Mouse (Mus musculus) cerebellum, adult 11-12 months (tissue): ENCODE measurements around the gene Fbln5.

Experiments
- DNase-seq: peaks from one replicate; pipeline ENCODE4 v3.0.0; 2022

The Fbln5 gene

DNA sequence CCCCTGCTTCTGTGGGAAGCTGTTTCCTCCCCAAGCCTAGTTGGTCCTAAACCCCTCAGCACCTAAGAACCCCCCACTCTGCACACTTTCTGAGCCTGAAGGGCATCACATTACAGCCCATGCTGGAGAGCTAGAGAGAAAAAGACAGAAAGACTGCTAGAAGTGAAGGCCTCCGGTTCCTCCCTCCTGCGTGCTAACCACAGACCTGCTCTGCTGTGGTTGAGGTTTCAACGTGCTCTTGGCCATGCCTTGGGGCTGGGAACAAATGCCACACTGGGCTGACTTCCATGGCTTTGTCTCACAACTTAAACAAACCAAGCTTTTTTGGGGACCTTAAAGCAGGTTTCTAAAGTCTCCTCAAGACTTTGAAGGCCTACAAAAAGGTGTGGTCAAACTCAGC lies 16.4 kb downstream of the Fbln5 start:
- DNase-seq = no peak

DNA sequence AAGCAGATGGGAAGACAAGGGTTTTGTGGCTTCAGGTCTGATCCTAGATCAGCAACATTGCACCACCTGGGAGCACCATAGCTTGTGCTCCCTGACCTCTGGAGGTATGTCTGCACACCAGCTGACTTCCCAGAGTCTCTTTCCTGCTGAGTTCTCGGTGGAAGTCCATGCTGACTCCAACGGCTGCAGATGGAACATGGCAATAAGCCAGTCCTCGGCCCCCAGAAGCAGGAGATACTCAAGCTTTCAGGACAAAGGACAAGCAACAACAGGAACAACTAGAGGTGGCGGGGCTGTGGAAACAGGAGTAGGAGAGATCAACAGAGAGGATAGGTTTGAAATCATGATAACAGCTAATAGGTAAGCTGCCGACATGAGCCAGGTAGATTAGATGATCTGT lies 17.1 kb downstream of the Fbln5 start:
- DNase-seq = no peak

DNA sequence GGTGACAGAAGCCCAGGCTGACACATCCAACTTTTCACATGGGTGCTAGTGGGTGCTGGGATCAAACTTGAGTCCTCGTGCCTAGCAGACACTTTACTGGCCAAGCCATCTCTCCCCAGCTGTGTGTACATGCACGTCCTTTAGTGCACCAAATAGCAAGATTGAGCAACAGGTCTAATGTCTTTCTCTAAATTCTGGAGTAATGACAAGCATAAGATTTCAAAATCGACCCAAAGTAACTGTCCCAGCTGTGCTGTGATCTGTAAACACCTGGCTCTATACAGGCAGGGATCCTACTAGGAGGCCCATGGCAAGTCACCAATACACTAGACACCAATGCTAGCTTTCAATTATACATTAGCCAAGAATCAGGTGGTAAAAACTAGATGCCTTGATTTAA lies 17.8 kb downstream of the Fbln5 start:
- no peak for DNase-seq

DNA sequence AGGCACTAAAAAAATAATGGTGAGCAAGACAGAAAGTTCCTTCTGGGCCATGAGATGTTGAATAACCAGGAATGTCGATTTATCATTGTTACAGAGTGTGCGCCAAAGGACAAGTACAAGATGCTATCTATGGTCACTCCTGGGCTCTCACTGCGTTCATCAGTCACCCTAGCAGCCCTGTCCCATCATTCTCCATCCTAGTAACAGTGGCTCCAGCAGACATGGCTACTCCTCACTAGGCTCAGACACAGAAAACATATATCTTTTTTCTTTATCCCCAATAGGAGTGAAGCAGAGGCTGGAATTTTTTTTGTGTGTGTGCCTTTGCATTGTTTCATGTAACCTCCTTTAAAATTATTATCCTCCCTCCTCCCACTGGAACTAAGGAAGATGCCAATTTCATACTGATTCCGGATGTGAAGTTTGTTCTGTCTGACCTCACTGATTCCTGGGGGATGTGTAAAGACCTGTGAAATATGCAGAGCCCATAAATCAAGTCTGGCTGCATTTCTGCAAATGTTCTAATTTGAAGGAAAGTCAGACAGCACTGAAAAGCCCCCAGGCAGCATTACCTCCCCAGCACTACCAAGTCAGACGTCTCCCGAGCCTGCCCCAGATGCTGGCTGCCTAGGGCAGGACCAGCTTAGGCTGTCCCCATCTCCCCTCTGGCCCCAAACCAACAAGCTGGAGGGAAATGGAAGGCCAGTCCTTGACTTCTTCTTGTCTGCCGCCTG lies 20.5 kb downstream of the Fbln5 start:
- no peak for DNase-seq

DNA sequence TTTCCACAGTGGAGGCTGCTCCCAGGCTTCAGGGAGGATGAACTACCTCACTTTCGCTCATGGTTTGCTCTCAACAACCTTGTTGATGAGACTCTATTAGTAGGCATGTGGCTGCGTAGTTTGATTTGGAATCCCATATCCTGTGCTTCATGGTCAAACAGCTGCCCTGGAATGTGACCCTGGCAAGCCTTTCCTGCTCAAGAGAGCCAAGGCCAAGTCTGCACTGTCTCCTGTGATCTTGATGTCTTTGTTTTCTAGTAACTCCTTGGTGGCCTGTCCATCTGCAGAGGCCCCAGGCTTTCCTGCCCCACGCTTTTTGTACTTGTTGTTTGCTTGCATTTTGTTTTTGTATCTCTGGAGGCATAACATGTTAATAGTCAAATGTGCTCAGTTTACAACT lies 24.4 kb downstream of the Fbln5 start:
- DNase-seq = no peak

DNA sequence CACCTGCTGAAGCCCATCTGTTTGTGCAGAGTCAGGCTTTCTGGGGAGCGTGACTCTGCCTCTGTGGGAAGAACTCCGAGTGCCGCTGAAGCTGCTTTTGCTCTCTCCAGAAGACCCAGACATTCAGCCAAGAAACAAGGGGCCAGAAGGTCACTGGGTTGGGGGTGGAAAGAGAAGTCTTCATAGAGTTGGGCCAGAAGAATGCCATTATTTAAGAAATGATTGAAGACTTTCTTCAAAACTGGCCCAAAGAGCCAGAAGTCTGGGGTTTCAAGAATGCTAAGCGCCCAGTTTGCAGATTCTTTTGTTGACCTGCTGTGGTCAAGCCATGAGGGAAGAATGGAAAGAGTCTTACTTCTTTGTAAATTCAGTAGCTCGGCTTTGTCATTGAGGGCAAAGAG lies 25.6 kb downstream of the Fbln5 start:
- DNase-seq = no peak

DNA sequence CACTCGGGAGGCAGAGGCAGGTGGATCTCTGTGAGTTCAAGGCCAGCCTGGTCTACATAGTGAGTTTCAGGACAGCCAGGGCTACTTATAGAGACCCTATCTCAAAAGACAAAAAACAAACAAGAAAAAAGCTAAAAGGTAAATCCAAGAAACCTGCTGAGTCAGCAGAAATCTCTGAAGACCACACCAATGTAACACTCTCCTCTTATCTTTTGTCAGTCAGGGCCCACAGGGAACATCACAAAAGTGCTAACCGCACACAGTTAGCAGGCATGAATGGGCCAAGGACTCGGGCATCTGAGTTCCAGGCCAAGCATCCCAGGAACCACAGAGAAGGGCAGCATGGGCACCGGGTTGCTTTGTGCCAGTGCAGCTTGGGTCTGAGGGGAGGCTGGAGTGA lies 26.2 kb downstream of the Fbln5 start:
- no peak for DNase-seq

DNA sequence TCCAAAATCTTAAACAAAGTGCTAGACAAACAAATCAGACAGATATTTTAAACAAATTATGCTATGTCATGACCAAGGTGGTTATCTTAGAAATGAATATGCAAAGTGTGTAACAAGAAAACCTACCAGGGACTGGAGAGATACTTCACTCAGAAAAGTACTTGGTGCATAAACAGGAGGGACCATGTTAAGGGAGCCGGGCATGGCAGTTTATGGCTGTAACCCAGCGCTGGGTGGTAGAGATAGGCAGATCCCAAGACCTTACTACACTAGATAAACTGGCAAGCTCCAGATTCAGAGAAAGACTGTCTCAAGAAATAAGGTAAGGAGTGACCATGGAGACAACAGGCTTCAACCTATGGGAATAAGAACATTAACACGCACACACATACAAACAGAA lies 29.1 kb downstream of the Fbln5 start:
- no peak for DNase-seq

DNA sequence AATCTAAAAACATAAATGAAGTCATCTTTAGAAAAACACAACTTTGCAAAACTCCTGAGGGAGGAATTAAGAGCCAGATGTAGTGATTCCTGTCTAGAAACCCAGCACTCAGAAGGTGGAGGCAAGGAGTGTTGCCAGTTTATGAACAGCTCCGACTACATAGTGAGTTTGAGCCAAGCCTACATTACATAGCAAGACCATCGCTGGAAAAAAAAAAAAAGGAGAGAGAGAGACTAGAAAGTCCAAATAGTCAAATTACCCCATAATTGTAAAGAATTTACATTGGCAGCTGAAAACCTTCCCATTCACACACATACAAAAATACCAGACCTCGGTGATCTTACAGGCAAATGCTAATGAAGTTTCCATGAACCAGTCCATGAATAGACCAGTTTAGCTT lies 29.6 kb downstream of the Fbln5 start:
- DNase-seq = no peak

DNA sequence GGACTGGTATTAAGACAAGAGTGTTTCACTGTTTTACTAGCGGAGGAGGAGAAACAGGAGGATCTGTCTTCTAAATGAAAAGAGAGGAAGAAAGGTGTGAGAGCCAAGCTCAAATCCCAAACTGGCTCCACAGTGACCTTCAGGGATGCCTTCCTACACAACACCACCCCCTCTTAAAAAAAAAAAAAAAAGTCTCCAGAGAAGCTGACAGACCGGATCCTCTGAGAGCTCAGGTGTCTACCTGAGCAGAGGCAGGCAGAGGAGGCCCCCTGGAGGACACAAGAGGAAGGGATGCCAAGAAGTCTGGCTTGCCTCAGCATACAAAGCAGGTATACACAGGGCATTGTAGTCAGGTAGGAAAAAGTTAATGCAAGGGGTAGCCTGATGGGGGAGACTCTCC lies 36.1 kb downstream of the Fbln5 start:
- no peak for DNase-seq

DNA sequence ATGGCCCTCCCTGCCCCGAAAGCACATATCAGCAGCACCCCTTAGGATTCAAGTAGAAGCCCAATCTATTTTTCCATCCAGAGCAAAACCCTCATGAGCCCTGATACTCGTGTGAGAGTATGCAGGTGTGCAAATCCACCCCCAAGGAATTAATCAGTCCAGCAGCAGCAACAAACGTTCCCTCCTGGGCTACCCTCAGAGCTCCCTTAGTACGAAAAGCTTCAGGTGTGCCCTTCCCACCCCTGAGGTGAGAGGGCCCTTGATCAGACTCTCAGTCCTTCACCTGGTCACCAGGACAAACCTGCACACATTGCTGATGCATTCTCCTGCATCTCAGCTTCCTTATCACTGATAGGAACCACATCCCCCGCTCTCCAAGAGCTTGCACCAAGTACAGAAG lies 37.9 kb downstream of the Fbln5 start:
- no peak for DNase-seq

DNA sequence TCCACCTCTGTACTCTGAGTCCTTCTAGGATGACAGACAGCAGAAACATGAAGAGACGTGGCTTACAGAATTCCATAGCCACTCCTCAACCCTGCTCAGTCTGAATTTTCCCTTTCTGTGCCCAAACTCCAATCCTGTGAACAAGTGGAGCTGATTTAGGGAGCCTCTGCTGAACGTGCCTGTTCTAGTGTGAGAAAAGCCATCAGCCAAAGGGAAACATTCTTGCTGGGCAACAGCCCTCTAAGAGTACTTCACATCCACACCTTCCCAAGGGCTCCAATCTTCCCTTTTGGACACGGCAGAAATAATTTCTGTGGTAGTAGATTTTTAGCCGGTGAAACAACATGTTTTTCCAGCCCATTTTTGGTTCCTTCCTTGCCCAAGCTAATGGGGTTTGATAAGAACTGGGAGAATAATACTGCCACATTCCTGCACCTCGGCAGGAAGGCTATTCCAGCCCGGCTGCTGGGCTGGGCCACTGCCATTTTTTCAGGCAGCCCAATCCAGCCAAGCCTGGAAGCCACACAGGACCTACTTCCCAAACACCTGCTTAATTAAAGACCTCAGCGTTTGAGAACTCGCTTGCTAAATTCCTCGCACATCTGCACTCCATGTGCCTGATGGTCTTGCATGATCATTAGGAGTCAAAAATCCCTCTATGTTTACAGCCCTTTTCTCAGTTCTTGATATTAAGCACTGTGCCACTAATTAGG lies 41.1 kb downstream of the Fbln5 start:
- DNase-seq = no peak

DNA sequence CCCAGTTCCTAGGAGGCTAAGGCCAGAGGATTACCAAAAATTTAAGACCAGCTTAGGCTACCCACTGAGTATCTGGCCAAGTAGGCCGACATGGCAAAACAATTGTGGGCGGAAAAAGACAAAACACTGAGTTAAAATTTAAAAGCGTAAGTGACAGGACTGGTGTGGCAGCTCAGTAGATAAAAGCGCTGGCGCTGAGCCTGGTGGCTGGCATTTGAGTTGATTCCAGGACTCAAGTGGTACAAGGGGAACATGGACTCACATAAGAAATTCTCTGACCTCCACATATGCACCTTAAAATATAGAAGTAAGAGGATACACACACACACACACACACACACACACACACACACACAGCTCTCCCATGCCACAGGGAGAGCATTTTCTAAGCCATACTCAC lies 42.5 kb downstream of the Fbln5 start:
- no peak for DNase-seq

DNA sequence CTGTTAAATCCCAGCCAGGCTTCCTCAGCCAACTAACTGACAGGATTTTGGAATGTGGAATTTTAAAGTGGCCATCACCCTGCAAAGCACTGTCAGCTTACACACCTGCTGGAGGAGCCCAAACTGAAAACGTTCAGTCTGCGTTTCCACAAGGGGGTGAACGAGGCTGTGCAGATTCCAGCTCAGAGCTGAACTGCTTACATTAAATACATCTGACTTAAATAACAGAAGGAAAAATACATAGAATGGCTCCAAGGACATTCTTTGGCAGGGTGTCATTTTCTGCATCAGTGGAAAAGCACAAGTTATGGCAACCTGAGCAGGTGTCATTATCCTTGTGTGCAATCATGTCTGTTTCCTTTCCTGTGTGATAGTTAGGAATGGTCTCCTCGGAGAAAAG lies 44.7 kb downstream of the Fbln5 start:
- no peak for DNase-seq

DNA sequence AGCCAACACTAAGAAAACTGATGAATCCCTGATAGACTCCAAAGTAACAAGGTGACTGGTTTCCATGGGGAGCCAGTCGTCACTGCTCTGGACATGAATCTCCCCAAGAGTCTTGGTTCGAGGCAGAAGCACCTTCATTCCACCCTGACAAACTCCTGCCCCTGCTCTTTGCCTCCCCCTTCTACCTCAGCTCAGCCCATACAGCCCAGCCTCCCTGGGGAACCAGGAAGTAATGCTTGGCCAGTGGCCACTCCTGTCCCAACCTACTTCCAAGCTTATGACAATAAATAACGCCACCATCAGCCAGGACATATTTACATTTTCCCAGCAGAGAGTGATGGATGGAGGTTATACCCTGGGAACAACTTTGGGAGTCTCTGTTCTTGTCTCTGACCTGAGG lies 45.9 kb downstream of the Fbln5 start:
- no peak for DNase-seq

DNA sequence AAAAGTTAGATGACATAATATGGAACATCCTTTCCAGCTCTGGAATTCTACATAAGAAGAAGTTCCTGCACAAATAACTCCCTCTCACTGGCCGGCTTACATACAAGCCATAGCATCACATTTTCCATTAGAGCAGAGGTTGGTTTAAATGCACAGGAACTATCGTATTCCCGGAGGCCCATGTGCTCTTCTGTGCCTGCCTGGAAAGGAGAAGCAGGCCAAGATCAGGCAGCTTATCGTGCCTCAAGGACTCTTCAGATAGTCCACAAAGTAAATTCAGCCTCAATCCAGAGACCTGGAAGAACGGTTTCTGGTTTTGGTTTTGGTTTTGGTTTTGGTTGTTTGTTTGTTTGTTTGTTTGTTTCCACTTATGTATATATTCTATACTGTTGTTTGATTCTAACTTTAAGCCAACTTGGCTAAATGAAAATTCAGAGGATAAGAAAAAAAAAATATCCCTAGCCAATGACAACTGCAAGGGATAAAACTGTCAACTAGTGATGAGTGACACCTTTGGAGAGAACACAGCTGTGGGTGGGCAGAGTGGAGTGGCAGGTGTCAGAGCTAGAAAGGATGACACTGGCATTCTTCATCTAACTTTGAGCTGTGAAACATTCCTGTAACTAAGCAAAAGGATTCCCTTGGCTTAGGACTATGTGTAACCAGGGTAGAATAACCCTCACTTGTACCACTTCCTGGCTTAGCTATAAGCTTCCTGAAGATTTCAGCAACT lies 48.4 kb downstream of the Fbln5 start:
- DNase-seq = no peak

DNA sequence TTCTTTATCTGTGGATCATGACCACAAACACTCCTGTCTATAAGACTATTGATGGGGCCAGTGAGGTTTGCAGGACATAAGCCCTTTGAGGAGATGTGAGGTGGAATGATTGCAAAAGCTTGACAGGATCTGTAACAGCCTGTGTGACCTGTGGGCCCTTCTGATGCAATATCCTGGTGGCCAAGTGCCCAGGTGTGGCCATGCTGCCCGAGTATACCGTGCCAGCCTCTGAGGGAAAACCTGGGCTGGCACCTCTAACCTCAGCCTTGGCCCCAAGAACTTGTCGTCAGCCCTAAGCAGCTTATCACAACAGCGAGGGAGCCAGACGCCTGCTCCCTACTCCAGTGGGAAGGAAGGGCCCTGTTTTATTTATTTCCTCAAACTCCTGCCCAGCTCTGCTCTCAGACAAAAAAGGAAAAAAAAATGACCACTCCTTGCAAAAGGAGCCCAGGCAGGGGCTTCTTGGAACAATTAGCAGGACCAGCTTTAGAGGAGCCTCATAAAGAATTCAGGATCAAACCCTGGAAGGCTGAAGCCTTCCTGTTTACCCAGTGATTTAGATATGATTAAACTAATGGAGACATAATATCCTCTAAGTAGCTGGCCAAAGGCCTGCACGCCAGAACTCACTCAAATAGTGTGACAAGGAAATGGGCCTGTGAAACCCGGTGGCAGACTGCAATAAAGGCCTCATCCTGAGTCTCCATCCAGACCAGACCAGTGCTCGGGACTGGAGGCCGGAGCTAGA lies 51.4 kb downstream of the Fbln5 start:
- no peak for DNase-seq

DNA sequence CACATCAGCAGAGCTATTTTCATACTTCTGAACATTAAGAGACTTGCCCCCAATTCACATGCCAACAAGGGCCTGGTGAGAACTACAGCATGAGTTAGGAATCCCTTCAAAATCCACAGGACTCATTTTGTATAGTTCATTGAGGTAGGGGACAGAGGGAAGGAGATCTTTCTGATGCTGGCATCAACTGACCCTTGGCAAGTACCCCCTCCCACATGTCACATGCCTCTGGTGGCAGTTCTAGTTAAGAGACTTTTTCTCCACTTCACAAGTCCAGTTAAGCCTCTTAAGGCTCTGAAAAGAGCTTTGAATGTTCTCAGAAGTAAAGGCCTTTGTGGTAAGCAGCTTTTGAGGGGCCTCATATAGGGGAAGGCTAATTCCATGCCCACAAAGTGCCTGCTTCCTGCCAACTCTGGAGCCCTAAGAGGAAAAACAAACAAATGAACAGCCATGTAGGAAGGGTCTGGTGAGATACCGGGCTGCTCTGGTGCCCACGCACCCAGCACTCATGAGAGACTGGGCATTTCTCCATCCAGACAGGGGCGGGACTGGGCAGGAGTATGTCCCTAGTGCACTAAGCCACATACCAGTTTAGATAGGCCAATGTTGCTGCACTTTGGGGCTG lies 52.5 kb downstream of the Fbln5 start:
- DNase-seq = no peak

DNA sequence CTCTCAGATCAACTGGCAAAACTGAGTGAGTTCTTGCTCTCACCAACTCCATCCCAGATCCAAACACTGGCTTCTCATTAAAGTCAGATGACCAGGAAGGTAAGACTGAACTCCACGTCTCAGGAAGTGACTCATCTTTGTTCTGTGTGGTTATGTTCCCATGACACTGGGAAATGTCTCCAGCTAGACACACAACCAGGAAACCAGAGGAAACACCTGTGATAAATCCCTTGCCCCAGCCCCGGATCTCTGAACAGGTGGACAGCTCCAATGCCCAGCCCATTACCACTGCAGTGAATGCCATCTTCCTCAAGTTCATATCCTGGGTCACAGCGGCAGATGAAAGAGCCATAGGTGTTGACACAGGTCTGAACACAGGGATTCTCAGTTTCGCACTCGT lies 54.0 kb downstream of the Fbln5 start:
- no peak for DNase-seq

DNA sequence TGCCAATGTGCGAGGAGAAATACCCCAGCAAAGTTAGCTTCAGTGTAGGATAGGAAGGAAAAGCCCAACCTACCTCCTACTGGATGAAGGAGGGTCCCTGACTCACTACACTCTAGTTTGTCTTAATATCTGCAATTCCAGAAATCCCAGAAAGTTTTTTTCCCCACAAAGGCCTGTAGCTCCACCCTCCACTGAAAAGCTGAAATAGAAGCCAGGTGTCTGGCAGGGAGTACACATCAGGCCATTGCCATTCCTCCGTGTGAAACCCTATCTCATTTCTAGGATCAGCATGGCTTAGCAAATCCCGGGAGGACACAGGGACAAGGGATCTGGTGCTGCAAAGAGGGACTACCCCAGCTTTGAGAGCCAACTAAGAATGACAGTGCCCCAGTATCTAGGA lies 55.8 kb downstream of the Fbln5 start:
- DNase-seq = no peak

DNA sequence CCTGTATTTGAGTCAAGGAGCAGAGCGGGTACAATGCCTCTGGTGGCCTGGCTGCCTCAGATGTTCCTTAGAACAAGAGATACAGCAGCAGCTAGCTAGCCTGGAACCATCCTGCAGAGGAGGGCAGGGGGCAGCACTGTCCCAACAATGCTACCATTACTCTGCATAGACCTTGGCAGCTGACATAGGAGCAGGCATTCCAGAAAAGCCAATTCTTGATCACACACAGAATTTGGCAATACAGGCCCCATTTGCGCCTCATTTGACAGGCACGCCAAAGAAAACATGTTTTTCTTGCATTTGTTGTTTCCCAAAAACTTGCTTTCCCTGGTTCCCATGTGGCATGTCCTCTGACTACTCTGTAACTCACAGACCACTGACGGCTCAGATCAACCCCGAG lies 56.8 kb downstream of the Fbln5 start:
- DNase-seq = no peak

DNA sequence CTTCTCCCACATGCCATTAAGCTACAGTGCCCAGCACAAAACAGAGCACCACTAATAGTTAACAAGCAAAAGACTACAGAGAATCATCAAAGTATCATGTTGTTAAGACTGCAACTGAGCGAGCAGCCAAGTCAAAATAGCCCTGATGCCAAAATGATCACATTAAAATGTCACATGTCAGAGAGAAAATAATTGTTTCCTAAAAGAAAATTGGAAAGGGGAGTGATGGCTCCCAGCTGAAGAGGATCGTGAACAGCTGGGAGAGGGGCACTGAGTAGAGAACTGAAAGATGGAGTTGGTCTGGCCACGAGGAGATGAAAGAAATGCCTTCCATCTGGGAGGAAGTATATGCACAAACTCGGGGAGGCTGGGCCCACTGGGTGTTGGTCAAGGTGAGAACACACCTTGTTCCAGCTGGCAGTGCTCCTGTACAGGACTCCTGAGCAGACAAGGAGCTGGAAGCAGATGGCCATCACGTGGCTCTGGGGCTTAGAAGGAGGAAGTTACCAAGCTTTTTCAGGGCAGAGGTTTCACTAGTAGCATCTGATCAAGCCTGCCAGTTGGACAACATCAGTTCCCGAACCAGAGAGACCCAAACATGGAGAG lies 59.3 kb downstream of the Fbln5 start:
- DNase-seq = no peak

DNA sequence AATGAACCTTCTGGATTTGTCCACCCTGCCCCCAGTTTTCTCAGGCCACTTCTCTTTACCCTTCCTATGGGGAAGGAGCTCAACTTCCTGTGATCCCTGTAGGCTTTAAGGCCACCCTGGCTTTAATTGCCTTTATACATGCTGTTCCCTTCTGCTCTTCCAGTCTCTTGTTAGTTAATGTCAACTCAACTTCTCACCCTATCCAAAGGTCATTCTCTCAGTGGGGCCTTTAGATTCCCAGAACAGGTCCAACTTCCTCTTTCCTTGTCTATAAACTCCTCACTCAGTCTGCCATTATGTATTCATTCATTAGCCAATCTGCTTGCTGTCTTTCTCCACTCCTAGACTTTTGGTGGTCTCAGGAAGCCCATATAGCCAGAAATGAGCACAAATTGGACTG lies 60.2 kb downstream of the Fbln5 start:
- DNase-seq = no peak
